Mouse (Mus musculus) layer of hippocampus, adult 18-20 months (tissue): ENCODE measurements at regions not wholly inside any gene's neighbourhood (a gene's known extent, or its start where the extent isn't known, plus 50 kb on each side); places are given as distances from the start of the nearest gene placed in this dataset.

ENCODE experiments used
- DNase-seq, 2 experiments: peaks; one replicate each; pipeline ENCODE4 v3.0.0; 2022; ENCODE audit warnings: low spot score in 2 of 2

GRCm38 (mm10) chr9:113601451-113601850 is 106.6 kb downstream of the Pdcd6ip start:
- DNase-seq = no peak

- peak in 1 of 2 experiments; percentile 33 for DNase-seq
These were observed 120.8 kb downstream of the Pdcd6ip start for GRCm38 (mm10) chr9:113587260-113587659.

- DNase-seq = no peak
These were observed 121.6 kb downstream of the Pdcd6ip start for GRCm38 (mm10) chr9:113586477-113586876.

GRCm38 (mm10) chr9:113578221-113578620 is 129.8 kb downstream of the Pdcd6ip start:
- DNase-seq = peak in 1 of 2 experiments; percentile 46

- no peak for DNase-seq
These were observed 139.2 kb downstream of the Pdcd6ip start for GRCm38 (mm10) chr9:113568849-113569248.

- no peak for DNase-seq
These were observed 140.4 kb downstream of the Pdcd6ip start for GRCm38 (mm10) chr9:113567705-113568104.

- DNase-seq = no peak
These were observed 141.4 kb downstream of the Pdcd6ip start for GRCm38 (mm10) chr9:113566620-113567019.

- no peak for DNase-seq
These were observed 154.1 kb downstream of the Pdcd6ip start for GRCm38 (mm10) chr9:113553911-113554310.

- no peak for DNase-seq
These were observed 160.6 kb downstream of the Pdcd6ip start for GRCm38 (mm10) chr9:113547458-113547857.

- peak in 1 of 2 experiments; percentile 76 for DNase-seq
These were observed 179.5 kb downstream of the Pdcd6ip start for GRCm38 (mm10) chr9:113528586-113528985.

- DNase-seq = no peak
These were observed 183.8 kb downstream of the Pdcd6ip start for GRCm38 (mm10) chr9:113524307-113524706.

- DNase-seq = no peak
These were observed 184.9 kb downstream of the Pdcd6ip start for GRCm38 (mm10) chr9:113523173-113523572.

GRCm38 (mm10) chr9:113519727-113520126 is 188.3 kb downstream of the Pdcd6ip start:
- DNase-seq = no peak

GRCm38 (mm10) chr9:113518482-113518881 is 189.6 kb downstream of the Pdcd6ip start:
- peak in 1 of 2 experiments; percentile 55 for DNase-seq

GRCm38 (mm10) chr9:113517756-113518155 is 190.3 kb downstream of the Pdcd6ip start:
- no peak for DNase-seq

- no peak for DNase-seq
These were observed 192.4 kb downstream of the Pdcd6ip start for GRCm38 (mm10) chr9:113515703-113516020.

- peak in 1 of 2 experiments; percentile 49 for DNase-seq
These were observed 193.0 kb downstream of the Pdcd6ip start for GRCm38 (mm10) chr9:113514846-113515702.

- DNase-seq = peak in 1 of 2 experiments; percentile 18
These were observed 196.8 kb downstream of the Pdcd6ip start for GRCm38 (mm10) chr9:113511302-113511701.

- DNase-seq = no peak
These were observed 198.7 kb downstream of the Pdcd6ip start for GRCm38 (mm10) chr9:113509368-113509767.

GRCm38 (mm10) chr9:113508821-113509220 is 199.2 kb downstream of the Pdcd6ip start:
- DNase-seq = peak; percentile 59 to 84

- peak; percentile 47 to 78 for DNase-seq
These were observed 200.2 kb downstream of the Pdcd6ip start for GRCm38 (mm10) chr9:113507561-113508460.

GRCm38 (mm10) chr9:113499246-113499645 is 208.8 kb downstream of the Pdcd6ip start:
- DNase-seq = no peak
